ENCODE assay signal across 11 mouse cellular contexts in genomic region chr13:94645241-94646206, GRCm38 (mm10).
DNase-seq lines count a peak whose midpoint lies in the region; ATAC-seq and TF ChIP-seq lines count a peak whose summit lies in the region.
"Had no signal": no experiment of that assay in that cellular context is flagged by ENCODE, and none has a peak within 500 bp of the region (broad histone marks: within the 10 kb centered on the region; RNA-seq: fewer than 3 reads in every experiment).

No protein-coding gene starts in this region.

- H3K4me2 ChIP-seq in kidney, embryonic 14.5 days (replicated peaks; ENCODE audit: low read depth, low read length), result no peak overlapping the region
- H3K4me2 ChIP-seq in forebrain, embryonic 15.5 days (replicated peaks), result peak overlapping the region; percentile 41
- H3K4me2 ChIP-seq in kidney, embryonic 16.5 days (replicated peaks; ENCODE audit: low read depth, low read length), result no peak overlapping the region
- peak overlapping the region; percentile 34 for H3K4me2 ChIP-seq in midbrain, postnatal 0 days (ENCODE audit: low read depth, low read length, poor library complexity, severe bottlenecking)
- H3K4me2 ChIP-seq: heart, embryonic 12.5 days; intestine, embryonic 15.5 days had no signal

- H3K27ac ChIP-seq in kidney, embryonic 14.5 days (ENCODE audit: low read depth, low read length), result no peak overlapping the region
- no peak overlapping the region for H3K27ac ChIP-seq in forebrain, embryonic 15.5 days (replicated peaks)
- H3K27ac ChIP-seq in kidney, embryonic 16.5 days (ENCODE audit: low read length), result no peak overlapping the region
- H3K27ac ChIP-seq in midbrain, postnatal 0 days (ENCODE audit: low read depth, low read length), result no peak overlapping the region
- H3K27ac ChIP-seq: intestine, embryonic 15.5 days had no signal

- no peak for ATAC-seq in kidney, embryonic 14.5 days (ENCODE audit: low FRiP score, low TSS enrichment)
- ATAC-seq in forebrain, embryonic 15.5 days (replicated peaks), result peak; percentile 74; the same call in 1 of the 2 replicates
- ATAC-seq in kidney, embryonic 16.5 days (ENCODE audit: low FRiP score, low TSS enrichment), result peak; percentile 9; the same call in 1 of the 2 replicates
- ATAC-seq in midbrain, postnatal 0 days (ENCODE audit: low FRiP score), result no peak
- ATAC-seq: intestine, embryonic 15.5 days had no signal

- no peak overlapping the region for H3K9ac ChIP-seq in kidney, embryonic 14.5 days (ENCODE audit: low read depth, low read length)
- H3K9ac ChIP-seq in forebrain, embryonic 15.5 days (replicated peaks), result 0 out of 2 replicates have a peak overlapping the region, but pooled peaks have one; percentile 20
- H3K9ac ChIP-seq in kidney, embryonic 16.5 days (replicated peaks; ENCODE audit: low read length), result no peak overlapping the region
- no peak overlapping the region for H3K9ac ChIP-seq in midbrain, postnatal 0 days (replicated peaks; ENCODE audit: low read length, poor library complexity, severe bottlenecking)
- H3K9ac ChIP-seq: heart, embryonic 12.5 days; intestine, embryonic 15.5 days had no signal

- no peaks in the 10 kb centered on the region for H3K4me1 ChIP-seq in kidney, embryonic 14.5 days (ENCODE audit: control insufficient read depth, insufficient read depth, low read length)
- peaks cover 7% of the 10 kb centered on the region for H3K4me1 ChIP-seq in forebrain, embryonic 15.5 days
- 0 out of 2 replicates have a peak, but pooled peaks cover 3% of the 10 kb centered on the region for H3K4me1 ChIP-seq in kidney, embryonic 16.5 days (ENCODE audit: insufficient read depth, low read length)
- H3K4me1 ChIP-seq in midbrain, postnatal 0 days (ENCODE audit: insufficient read depth, low read length), result 0 out of 2 replicates have a peak, but pooled peaks cover 3% of the 10 kb centered on the region
- H3K4me1 ChIP-seq: intestine, embryonic 15.5 days had no signal

- 74% methylated on average over 19 of the region's 19 CpGs for WGBS in kidney, embryonic 14.5 days
- WGBS in forebrain, embryonic 15.5 days, result 45% methylated on average over 19 of the region's 19 CpGs
- WGBS in kidney, embryonic 16.5 days, result 66% methylated on average over 19 of the region's 19 CpGs
- WGBS in midbrain, postnatal 0 days, result 67% methylated on average over 19 of the region's 19 CpGs

- no peaks in the 10 kb centered on the region for H3K27me3 ChIP-seq in kidney, embryonic 14.5 days (ENCODE audit: control insufficient read depth, insufficient read depth, low read length)
- peaks cover 16% of the 10 kb centered on the region for H3K27me3 ChIP-seq in forebrain, embryonic 15.5 days
- H3K27me3 ChIP-seq in kidney, embryonic 16.5 days (ENCODE audit: insufficient read depth, low read length), result no peaks in the 10 kb centered on the region
- H3K27me3 ChIP-seq in midbrain, postnatal 0 days (ENCODE audit: insufficient read depth, low read length), result no peaks in the 10 kb centered on the region; the same call in 1 of the 2 replicates
- H3K27me3 ChIP-seq: CH12.LX; heart, embryonic 12.5 days; intestine, embryonic 15.5 days had no signal

- H3K9me3 ChIP-seq in kidney, embryonic 14.5 days (ENCODE audit: control insufficient read depth, low read length), result no peaks in the 10 kb centered on the region
- H3K9me3 ChIP-seq in forebrain, embryonic 15.5 days, result no peaks in the 10 kb centered on the region
- H3K9me3 ChIP-seq in kidney, embryonic 16.5 days (ENCODE audit: low read length), result no peaks in the 10 kb centered on the region
- no peaks in the 10 kb centered on the region for H3K9me3 ChIP-seq in midbrain, postnatal 0 days (ENCODE audit: low read length)
- H3K9me3 ChIP-seq: heart, embryonic 12.5 days; intestine, embryonic 15.5 days had no signal

- H3K4me3 ChIP-seq in kidney, embryonic 14.5 days (ENCODE audit: low read length), result no peak overlapping the region
- peak overlapping the region; percentile 30 for H3K4me3 ChIP-seq in forebrain, embryonic 15.5 days
- no peak overlapping the region for H3K4me3 ChIP-seq in kidney, embryonic 16.5 days (ENCODE audit: low read length)
- H3K4me3 ChIP-seq in midbrain, postnatal 0 days (ENCODE audit: low read depth, low read length), result peak overlapping the region; percentile 23
- H3K4me3 ChIP-seq: heart, embryonic 12.5 days; intestine, embryonic 15.5 days had no signal

- no peak for TF ChIP-seq CTCF in midbrain, postnatal 0 days (IDR thresholded peaks at IDR 0.05)

- DNase-seq in kidney, adult 18-20 months, result peak; percentile 42
- DNase-seq in midbrain, postnatal 0 days (ENCODE audit: low spot score), result peak; percentile 21
- no peak for DNase-seq in cerebellum, adult 11-12 months
- no peak for DNase-seq in right cerebral cortex, postnatal 4 days
- DNase-seq: lung, adult 18-20 months had no signal

- no peaks in the 10 kb centered on the region for H3K36me3 ChIP-seq in kidney, embryonic 14.5 days (ENCODE audit: control insufficient read depth, insufficient read depth, low read length)
- H3K36me3 ChIP-seq in forebrain, embryonic 15.5 days, result no peaks in the 10 kb centered on the region
- H3K36me3 ChIP-seq in kidney, embryonic 16.5 days (ENCODE audit: insufficient read depth, low read length), result no peaks in the 10 kb centered on the region
- H3K36me3 ChIP-seq in midbrain, postnatal 0 days (ENCODE audit: insufficient read depth, low read length), result no peaks in the 10 kb centered on the region
- H3K36me3 ChIP-seq: heart, embryonic 12.5 days; intestine, embryonic 15.5 days had no signal

Comparison
In these comparisons a context has a peak if more than half of its experiments do, and no peak if none do; other contexts are left out.
1. ATAC-seq: peak in forebrain, embryonic 15.5 days (single experiment) and kidney, embryonic 16.5 days (single experiment); none in kidney, embryonic 14.5 days (single experiment) and midbrain, postnatal 0 days (single experiment).
2. DNase-seq: peak in kidney, adult 18-20 months (single experiment) and midbrain, postnatal 0 days (single experiment); none in cerebellum, adult 11-12 months (single experiment) and right cerebral cortex, postnatal 4 days (single experiment).
3. H3K4me2 ChIP-seq: peak in forebrain, embryonic 15.5 days (single experiment) and midbrain, postnatal 0 days (single experiment); none in kidney, embryonic 14.5 days (single experiment) and kidney, embryonic 16.5 days (single experiment).
4. H3K4me3 ChIP-seq: peak in forebrain, embryonic 15.5 days (single experiment) and midbrain, postnatal 0 days (single experiment); none in kidney, embryonic 14.5 days (single experiment) and kidney, embryonic 16.5 days (single experiment).